Mouse (Mus musculus) right cerebral cortex, postnatal 25 days (tissue): ENCODE data around the gene Eif3c.

Source experiments
- DNase-seq: peaks from one replicate; pipeline ENCODE4 v3.0.0; 2022

The Eif3c gene

DNA sequence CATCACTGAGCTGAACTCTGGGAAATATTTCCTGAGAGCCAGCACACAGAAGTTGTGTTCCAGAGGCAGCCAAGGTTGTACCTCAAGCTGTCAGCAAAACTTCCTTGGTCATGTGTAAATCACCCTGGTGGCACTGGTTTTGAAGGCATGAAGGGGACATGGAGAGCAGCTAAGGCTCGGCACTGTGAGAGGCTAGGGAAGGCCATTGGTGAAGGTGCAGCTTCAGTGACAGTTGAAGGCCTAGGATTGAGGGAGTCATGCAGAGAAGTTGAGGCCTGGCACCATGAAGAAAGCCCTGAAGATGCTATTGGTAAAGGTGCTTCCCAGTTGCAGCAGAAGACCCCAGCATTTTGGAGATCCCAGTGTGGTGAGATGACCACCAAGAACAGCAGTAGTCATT, 24.6 kb downstream of the Eif3c start:
- no peak for DNase-seq

DNA sequence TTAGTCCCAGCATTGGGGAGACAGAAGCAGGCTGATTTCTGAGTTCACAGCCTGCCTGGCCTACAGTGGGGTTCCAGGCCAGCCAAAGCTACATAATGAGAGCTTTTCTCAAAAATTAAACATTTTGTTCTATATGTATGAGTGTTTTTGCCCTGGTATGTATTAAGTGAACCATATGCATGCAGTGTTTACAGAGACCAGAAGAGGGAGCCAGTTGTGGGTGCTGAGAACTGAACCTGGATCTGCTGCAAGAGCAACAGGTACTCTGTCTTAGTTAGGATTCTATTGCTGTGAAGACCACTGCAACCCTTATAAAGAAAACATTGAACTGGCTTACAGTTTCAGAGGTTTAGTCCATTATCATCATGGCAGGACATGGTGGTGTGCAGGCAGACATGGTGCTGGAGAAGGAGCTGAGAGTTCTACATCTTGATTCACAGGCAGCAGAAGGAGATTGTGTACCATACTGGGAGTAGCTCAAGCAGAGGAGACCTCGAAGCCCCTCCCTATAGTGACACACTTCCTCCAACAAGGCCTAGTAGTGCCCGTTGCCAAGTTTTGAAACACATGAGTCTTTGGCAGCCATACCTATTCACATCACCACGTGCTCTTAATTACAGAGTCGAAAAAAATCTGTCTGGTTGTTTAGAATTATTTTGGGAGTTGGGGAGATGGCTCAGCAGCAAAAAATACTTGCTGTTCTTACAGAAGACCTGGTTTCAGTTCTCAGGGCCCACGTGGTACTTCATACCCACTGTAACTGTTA, 28.2 kb downstream of the Eif3c start:
- no peak for DNase-seq

DNA sequence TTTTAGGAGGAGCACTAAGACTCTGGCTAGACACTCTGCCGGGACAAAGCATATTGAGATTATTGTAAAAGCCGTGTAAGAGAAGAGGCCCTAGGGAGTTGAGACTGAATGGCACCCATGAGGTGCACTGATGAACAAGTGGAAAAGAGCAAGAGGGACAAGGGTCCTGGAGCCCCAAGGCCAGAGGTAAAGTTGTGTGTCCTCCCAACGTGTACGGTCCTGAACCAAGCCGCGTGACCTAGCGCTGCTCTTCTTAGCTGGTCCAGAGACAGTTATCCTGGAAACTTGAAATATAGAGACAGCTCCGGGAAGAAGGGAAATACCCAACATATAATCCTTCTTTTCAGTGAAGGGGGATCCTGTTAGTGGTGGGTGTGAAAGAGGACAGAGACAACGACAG, 29.7 kb downstream of the Eif3c start:
- no peak for DNase-seq

DNA sequence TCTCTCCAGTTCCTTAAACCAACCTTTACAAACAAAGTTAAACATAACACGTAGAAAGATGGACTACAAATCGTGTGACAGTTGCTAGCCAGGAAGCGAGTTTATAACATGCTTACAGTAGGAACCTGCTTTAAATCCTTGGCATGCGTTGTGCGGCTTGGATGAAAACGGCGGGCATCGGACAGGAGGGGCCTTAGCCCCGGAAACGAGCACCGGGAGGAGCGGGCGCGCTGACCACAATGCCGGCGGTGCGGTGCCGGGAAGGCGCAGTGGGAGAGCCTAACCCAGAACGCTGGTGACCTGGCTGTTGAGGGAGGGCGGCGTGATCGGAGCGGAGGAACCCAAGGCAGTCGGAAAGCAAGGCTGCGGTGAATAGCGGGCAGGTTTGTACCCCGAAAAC, 30.4 kb downstream of the Eif3c start:
- DNase-seq = no peak

DNA sequence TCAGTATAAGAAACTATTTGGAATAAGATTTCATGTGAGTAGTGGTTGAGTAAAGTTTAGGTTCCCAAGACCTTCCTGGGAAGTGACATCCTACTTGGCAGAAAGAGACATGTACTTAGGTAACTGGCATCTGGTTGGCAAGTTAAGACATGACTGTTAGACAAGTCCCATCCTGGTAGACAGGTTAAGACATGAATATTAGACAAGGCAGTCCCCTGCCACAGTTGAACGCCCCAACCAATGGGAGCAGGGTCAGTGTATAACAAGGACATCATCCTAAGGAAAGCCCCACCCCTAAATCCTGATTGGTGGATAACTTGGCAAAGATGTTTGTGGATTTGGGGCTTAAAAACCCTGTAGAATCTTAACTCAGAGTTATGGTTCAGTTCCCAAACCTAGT, 32.8 kb downstream of the Eif3c start:
- no peak for DNase-seq

DNA sequence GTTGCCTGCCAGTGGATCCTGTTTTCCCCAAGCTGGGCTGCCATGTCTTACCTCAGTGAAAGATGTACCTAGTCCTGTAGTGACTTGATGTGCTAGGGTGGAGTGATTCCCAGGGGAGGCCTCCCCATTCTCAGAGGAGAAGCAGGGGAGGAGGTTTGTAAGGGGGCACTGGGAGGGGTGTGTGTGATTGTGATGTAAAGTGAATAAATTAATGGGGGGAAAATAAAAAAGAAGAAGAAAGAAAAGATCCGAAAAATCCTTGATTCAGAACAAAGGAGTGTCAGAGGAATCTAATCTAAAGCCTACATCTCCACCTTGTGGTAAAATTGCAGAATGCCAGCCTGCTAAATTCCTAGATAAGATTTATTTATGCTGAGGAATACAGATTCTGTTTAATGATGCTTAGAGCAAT, 38.0 kb downstream of the Eif3c start:
- DNase-seq = no peak

DNA sequence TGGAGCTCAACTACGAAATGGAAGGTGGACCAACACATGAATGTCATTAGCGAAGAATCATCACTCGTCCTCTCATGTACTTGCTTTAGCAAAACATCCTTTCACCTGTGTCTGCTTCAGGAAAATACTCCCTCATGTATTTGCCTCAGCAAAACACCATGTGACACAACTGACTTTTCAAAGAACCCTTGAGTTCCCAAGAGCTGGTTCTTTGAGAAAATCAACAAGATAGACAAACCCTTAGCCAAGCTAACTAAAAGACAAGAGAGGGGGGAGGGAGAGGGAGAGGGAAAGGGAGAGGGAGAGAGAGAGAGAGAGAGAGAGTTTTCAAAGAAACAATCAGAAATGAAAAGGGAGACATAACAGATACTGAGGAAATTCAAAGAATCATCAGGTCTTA, 42.9 kb downstream of the Eif3c start:
- no peak for DNase-seq

DNA sequence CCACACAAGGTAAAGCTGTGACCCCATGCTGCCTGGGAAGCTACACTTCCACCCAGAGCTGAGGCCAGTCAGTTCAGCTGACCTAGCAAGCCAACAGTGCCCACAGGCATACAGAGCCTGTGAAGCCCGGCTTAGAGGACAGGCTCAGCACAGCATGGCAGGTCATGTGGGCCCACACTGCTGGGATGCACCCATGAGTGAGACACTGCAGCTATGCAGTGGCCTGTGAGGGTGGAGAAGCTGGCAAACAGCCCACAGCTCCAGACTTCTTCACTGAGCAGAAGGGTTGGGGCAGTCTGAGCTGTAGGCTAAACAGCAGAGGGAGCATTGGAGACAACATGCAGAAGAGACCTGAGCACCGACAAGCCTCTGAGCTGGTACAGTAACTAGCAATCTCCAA, 46.7 kb downstream of the Eif3c start:
- no peak for DNase-seq

DNA sequence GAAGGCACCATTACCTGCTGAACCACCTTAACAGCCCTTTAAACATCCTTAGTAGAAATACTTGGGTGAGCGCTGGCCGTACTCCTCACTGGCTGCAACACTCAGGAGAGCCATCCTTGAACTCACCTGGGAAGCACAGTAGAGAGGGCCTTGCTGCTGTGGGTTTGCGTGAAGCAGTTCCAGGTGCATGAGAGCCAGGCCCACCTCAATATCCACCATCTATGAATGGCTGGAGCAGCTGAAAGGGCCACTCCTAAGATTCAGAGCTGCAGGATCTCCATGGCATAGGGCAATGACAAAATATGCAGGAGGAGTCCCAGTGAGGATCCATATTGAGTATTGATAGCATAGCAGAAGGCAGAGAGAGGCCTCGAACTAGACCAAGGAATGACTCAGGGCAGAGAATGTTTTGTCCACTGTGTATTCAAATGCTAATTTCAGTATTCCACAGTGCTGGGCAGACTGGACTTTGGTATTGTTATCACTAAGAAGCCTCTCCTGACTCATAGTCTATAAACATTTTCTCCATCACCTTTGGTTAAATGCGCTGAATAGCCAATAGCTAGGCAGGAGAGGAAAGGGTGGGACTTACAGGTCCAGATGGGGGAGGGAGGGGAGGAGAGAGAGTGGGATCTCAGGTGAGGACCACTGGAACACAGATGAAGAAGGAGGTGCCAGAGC, 47.8 kb downstream of the Eif3c start:
- DNase-seq = no peak

DNA sequence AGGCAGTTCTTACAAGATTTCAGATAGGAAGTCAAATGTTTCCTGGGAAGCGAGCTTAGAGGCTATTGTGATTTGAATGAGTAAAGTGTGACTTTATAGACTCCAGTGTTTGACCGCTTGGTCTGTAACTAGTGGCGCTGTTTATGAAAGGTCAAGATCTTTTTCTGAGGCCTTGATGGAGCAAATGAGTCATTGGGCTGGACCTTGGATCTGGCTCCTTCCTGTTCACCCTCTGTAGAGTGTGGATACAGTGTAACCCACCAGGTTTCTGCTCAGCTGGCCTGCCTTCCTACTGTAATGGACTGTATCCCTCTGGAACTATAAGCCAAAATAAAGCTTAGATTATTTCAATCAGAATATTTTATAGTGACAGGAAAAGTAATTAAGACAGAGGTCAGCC, 54.9 kb downstream of the Eif3c start:
- DNase-seq = no peak

DNA sequence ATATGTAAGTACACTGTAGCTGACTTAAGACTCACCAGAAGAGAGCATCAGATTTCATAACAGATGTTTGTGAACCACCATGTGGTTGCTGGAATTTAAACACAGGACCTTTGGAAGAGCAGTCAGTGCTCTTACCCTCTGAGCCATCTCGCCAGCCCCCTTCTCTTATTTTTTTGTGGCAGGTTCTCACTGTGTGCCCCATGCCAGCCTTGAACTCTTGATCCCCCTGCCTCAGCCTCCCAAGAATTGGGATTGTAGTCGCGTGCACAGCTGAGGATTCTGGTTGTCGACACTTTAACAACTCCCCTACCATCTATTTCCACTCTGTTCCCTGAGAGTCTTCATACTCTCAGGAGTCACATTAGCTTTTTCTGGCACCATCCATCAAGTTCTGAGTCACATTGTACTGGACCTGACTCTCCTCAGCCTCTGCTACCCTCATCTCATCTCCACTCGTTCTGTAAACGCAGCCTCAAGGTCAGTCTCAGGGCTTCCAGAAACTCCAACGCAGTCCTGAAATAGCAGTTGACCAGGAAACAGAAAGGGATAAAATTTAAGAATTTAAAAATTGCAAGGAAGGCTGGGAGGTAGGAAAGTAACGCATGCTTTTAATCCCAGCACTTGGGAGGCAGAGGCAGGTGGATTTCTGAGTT, 59.0 kb downstream of the Eif3c start:
- DNase-seq = no peak

DNA sequence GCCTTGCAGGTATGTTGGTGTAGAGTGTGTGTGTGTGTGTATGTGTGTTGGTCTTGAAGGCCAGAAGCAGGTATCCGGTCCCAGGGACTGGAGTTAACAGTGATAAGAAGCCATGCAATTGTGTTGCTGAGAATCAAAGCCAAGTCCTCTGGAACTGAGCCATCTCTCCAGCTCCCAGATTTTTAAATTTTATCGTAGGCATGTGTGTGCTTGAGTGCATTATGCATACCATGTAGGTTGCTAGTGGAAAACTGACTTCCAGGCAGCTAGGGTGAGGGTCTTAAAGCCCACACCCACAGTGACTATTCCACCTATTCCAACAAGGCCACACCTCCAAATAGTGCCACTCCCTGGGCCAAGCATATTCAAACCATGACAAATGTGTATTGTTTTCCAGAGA, 61.3 kb downstream of the Eif3c start:
- no peak for DNase-seq

DNA sequence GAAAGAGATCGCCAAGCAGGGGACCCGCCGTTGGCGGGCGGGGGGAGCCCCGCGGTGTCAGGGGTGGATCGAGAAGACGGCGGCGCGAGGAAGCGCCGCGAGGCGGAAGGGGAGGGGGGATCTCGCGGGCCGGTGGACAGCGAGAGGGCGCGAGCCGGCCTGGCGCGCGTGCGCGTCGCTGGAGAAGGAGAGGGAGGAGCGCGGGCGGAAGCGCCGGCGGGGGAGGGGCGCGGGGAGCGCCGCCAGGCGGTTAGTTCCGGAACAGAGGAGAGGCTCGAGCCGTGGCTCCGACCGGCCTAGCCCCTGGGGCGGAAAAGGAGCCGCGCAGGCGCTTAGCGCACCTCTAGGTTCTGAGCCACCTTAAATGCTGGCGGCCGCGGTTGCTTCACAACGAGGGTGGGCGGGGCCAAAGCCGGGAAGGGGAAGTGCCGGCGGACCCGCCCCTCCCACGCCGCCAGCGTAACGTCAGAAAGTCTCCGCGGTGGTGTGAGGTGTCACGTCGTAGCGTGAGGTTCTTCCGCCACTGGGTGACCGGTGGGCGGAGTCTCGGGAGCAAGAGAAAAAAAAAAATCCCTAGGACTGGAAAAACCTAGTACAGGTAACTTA, 62.8 kb downstream of the Eif3c start, which contains the start of gene Atxn2l:
TSS of gene Atxn2l (minus strand) at position 165 of the 606 bp plus-strand sequence.
- peak; percentile 98 for DNase-seq

DNA sequence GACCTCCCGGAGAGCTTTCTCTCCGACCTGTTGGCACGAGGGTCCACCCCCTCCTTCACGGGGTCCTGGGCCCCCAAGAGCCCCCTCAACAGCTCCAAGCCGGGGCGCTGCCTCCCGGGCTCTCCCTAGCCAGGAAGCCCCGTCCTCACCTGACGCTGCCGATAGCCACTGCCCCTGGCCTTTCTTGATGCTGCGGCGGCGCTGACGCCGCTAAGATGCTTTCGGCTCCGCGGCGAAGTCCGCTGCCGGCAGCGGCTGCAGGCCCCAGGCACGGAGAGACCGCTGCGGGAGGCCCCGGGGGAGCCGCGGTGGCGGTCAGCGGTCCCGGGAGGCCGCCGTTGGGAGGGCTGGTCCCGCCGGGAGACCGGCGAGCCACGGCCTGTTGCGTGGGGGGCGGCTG, 63.5 kb downstream of the Eif3c start:
- DNase-seq = no peak

DNA sequence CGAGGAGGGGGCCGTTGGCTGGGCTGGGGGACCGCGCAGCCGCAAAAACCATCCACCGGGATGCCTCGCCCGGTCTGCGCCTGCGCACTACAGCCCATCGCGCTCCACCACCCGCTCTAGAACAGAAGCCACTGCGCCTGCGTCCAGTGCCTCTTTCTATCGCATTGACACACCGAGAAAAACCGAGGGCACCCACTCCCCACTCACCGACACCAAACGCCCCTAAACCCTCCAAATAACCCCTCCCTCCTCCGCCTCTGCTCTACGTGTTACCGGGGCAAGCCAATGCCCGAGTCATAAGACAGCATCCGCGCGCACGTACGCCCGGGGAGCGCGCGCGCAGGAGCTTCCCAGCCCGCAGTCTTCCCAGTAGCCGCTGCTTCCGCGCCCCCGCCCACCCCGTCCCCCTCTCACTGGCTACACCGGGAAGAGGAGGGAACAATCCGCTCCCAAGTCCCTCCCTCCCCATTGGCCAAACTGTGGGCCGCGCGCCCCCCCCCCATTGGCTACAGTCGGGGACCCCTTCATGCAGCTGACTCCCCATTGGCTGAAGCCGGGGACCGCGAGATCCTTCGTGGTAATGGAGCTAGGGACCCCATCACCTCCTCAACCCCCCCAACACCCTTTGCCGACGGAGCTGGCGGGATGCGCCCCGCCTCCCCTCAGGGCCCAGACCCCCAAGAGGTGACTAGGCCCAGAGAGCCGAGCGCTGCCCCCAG, 64.0 kb downstream of the Eif3c start:
- DNase-seq = peak; percentile 94

DNA sequence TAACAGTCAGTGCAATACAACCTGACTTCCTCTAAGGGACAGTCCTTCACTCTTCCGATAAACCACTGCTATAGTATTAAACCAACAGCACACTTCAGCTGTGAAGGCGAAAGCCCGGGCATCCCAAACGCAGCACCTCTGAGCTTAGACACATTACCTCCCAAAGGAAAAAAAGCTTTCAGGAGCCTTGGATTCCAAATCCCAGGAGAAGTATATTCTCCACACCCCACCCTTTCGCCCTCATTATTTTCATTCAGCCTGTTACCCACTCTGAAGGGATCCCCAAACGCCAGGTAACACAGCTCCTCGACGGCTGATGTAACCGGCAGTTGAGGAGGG, 64.6 kb downstream of the Eif3c start:
- DNase-seq = no peak

DNA sequence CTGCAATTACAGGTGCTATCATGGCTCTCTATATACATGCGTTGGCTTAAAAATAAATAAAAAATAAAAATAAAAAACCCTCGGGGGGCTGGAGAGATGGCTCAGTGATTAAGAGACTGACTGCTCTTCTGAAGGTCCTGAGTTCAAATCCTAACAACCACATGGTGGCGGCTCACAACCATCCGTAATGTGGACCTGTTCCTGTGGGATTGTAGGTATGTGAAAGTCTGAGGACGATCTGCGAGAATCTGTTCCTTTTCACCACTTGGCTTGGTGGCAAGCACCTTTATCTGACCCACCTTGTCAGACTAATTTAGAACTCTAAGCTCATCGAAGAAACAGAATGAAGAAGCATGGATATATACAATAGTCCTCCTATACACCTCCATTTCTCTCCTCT, 66.8 kb downstream of the Eif3c start:
- no peak for DNase-seq

DNA sequence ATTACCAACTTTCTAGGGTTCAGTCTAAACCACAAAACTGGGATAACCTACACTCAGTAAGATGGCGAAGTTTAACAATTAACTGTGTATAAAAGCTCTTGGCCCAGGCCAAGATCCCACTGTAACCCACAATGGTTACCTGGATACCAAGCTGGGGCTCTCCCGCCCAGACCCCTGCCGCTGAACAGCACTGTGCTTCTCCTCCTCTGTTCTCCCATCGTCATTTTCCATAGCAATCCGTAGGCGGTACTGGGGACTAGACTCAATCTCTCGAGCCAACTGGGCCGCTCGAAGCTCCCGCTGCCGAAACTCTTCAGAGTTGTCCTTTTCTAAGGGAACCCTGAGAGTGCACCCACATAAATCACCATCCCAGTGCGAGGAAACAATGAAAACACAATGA, 68.2 kb downstream of the Eif3c start:
- DNase-seq = no peak

DNA sequence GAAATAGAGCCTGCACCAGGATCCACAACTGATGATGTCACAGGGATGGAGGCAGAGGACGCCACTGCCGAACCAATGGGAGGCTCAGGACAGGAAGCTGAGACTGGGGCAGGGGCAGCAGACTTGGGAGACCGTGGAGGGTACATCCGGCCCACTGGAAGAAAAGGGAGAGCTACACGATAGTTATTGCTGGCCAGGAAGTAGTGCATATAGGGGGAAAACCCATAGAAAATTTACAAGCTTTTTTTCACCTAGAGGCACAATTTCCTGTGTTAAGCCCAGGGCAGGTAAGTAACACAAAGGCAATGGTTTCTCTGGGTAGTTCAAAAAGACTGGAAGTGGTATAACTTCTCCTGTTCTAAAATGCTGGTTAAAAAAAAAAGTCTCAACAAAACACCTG, 69.7 kb downstream of the Eif3c start:
- no peak for DNase-seq
